Mouse (Mus musculus): ENCODE data around the gene Nudt22.

Gene Nudt22

GRCm38 (mm10) chr19:6977759-6978638, 17.9 kb downstream of the Nudt22 start:
- DNase-seq (ENCODE audit: low spot score), result no peak

GRCm38 (mm10) chr19:6975537-6976521, 20.1 kb downstream of the Nudt22 start, which contains the start of gene Plcb3:
Gene Plcb3, minus strand, starts transcription at chr19:6976470.
- peak; percentile 65 for DNase-seq (ENCODE audit: low spot score)

- peak; percentile 78 for DNase-seq (ENCODE audit: low spot score)
Observed at GRCm38 (mm10) chr19:6974211-6975205, 21.4 kb downstream of the Nudt22 start, which contains the start of gene Ppp1r14b. Gene Ppp1r14b, plus strand, starts transcription at chr19:6974968.

- DNase-seq (ENCODE audit: low spot score), result no peak
Observed at GRCm38 (mm10) chr19:6973581-6974190, 22.2 kb downstream of the Nudt22 start.

GRCm38 (mm10) chr19:6972247-6972917, 23.5 kb downstream of the Nudt22 start:
- no peak for DNase-seq (ENCODE audit: low spot score)

GRCm38 (mm10) chr19:6971644-6972043, 24.3 kb downstream of the Nudt22 start:
- no peak for DNase-seq (ENCODE audit: low spot score)

- DNase-seq (ENCODE audit: low spot score), result no peak
Observed at GRCm38 (mm10) chr19:6970460-6971085, 25.3 kb downstream of the Nudt22 start.

- peak; percentile 65 for DNase-seq (ENCODE audit: low spot score)
Observed at GRCm38 (mm10) chr19:6969665-6970381, 26.1 kb downstream of the Nudt22 start.

GRCm38 (mm10) chr19:6969291-6969664, 26.6 kb downstream of the Nudt22 start:
- DNase-seq (ENCODE audit: low spot score), result no peak

GRCm38 (mm10) chr19:6968491-6969271, 27.2 kb downstream of the Nudt22 start:
- peak; percentile 37 for DNase-seq (ENCODE audit: low spot score)

- DNase-seq (ENCODE audit: low spot score), result no peak
Observed at GRCm38 (mm10) chr19:6956461-6956860, 39.5 kb downstream of the Nudt22 start.

GRCm38 (mm10) chr19:6955424-6955823, 40.5 kb downstream of the Nudt22 start:
- DNase-seq (ENCODE audit: low spot score), result no peak

GRCm38 (mm10) chr19:6954046-6954445, 41.9 kb downstream of the Nudt22 start:
- peak; percentile 75 for DNase-seq (ENCODE audit: low spot score)

- peak; percentile 91 for DNase-seq (ENCODE audit: low spot score)
Observed at GRCm38 (mm10) chr19:6952712-6953037, 43.2 kb downstream of the Nudt22 start.

- DNase-seq (ENCODE audit: low spot score), result peak; percentile 83
Observed at GRCm38 (mm10) chr19:6951994-6952711, 43.8 kb downstream of the Nudt22 start.

- peak; percentile 98 for DNase-seq (ENCODE audit: low spot score)
Observed at GRCm38 (mm10) chr19:6951381-6951968, 44.4 kb downstream of the Nudt22 start.

- peak; percentile 59 for DNase-seq (ENCODE audit: low spot score)
Observed at GRCm38 (mm10) chr19:6950613-6951153, 45.2 kb downstream of the Nudt22 start.

Measured in lung, postnatal 25 days (tissue).